Mouse (Mus musculus): ENCODE results near the gene Sh3bp1.

DNA sequence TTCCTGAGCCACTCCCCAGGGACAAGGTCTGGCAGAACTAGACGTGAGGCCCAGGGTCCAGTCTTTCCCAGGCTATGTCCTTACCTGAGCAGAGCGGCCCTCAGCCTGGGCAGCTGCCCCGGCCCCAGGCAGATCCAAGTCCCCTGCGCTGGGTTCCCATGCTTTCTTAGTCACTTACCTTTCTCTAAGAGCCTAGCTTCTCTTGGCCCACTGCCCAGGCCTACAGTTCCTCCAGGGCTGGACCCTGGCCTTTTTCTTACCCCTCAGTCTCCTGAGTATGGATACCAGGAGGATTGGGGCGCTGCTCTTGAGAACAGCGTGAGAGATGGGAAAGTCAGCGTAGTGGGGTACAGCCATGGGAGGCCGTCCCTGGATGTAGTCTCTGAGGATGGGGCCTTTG, 19.1 kb upstream of the Sh3bp1 start:
- TF ChIP-seq FLI1 (IDR thresholded peaks at IDR 0.05; ENCODE audit: low read length) = no peak
- TF ChIP-seq GATA1 (IDR thresholded peaks at IDR 0.05; ENCODE audit: borderline replicate concordance, low read length) = no peak
